Mouse (Mus musculus) cerebellum, adult 11-12 months (tissue): ENCODE measurements around the gene Mindy4.

Experiments used
- DNase-seq: peaks from one replicate; pipeline ENCODE4 v3.0.0; 2022

The Mindy4 gene

GRCm38 (mm10) chr6:55210423-55211365, 7.5 kb downstream of the Mindy4 start:
- no peak for DNase-seq

- no peak for DNase-seq
Observed at GRCm38 (mm10) chr6:55214541-55214940, 11.4 kb downstream of the Mindy4 start.

- no peak for DNase-seq
Observed at GRCm38 (mm10) chr6:55218232-55218631, 15.0 kb downstream of the Mindy4 start.

DNA sequence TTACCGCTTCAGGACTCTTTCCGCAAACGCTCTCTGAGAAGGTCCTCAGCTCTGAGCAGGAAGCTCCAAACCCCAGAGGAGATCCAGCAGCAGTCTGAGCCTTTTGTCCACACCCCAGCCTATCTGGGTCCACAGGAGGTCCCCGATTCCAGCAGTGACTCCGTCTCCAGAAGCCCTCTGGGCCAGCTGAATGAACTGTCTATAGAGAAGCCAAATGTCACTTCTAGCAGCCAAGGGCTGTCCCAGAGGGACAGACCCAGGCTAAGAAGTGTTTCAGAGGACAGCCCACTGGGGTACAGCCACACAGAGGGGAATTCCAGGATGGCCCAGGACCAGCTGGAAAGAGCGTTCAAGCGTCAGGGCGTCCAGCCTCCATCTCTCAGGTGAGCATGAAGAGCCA, 20.8 kb downstream of the Mindy4 start:
- no peak for DNase-seq

DNA sequence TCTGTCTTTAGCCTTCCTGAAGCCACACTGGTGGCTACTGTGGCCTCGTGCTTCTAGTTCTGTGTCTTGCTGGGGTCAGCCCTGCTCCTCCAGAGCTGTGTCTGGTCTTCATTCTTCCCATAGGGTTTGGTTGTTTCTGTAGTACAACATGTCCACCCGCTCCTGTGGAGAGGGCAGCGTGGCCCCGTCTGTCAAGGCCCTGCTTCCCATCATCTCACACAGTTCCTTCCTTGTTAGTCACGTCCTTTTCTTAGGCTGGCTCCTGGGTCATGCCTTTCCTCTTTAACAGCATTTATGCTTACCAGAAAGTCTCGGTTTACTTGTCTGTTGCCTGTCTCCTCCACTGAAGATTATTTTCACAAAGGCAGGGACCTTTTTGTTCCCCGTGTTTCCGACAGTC, 26.9 kb downstream of the Mindy4 start:
- DNase-seq, result no peak

DNA sequence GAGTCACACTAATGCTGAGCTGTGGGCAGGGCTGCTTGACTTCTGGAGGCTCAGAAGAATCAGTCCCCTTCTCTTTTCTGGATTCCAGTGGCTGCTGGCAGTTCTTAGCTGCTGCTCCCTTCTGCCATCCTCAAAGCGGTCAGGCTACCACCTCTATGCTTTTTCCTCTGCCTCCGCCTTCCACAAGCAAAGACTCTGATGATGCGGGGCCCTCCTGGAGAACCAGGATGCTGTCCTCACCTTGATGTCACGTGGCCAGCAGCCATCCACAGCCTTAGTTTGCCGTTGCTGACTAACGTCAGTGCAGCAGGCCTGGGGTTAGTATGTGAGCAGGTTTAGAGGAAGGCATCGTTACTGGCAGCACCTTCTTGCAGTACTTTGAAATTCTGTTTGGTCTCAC, 28.9 kb downstream of the Mindy4 start:
- DNase-seq, result no peak

DNA sequence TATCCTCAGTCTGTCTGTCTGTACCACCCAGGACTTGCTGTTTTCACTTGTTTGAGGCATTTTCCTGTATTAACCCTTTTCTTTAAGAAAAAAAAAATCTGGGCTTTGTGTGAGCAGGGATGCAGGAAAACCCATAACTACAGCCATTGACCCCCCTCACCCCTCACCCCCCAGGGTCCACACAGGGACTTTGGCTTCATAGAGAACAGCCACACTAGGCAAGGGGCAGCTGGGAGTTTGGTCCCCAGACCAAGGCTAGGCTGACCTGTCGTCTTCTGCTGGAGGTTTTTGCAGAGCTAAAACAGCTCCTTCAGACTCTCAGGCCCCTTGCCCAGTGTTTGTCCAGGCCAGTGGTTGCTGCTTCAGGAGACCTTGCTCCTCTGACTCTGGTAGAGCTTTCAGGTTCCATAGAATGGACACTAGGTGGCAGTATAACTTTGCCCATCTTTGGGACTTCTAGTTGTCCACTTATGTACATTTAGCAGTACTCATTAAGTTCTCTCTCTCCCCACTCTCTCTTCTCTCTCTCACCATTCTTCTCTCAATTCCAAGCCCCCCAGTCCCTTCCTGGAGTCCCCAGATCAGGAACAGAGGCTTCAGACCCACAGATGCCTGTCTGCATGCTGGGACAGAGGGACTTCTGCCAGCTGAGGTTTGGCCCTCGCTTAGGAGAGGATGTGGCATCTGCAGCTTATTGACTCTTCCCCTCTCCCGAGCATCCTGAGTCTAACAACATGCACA, 29.5 kb downstream of the Mindy4 start:
- DNase-seq, result peak; percentile 22

GRCm38 (mm10) chr6:55233326-55233725, 30.1 kb downstream of the Mindy4 start:
- no peak for DNase-seq

GRCm38 (mm10) chr6:55234636-55235035, 31.5 kb downstream of the Mindy4 start:
- DNase-seq, result no peak

GRCm38 (mm10) chr6:55235733-55236132, 32.5 kb downstream of the Mindy4 start:
- DNase-seq, result no peak

DNA sequence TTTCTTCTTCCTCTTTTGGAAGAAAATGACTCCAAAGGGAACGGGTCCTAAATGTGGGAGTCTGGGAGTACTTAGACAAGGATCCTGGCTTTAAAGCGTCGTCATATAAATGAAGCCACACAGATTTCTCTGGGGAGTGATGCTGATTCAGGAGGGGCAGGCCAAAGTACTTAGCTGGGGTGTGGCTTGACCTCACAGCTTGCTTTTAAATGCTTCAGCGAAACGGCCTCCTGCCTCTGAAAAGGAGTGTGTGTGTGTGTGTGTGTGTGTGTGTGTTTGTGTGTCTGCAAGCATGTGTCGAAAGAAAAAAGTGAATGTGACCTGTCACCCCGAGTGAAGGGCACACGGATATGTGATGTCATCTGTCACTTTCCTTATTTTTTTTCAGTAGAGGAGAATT, 36.7 kb downstream of the Mindy4 start:
- no peak for DNase-seq

- DNase-seq, result no peak
Observed at GRCm38 (mm10) chr6:55240591-55241260, 37.5 kb downstream of the Mindy4 start.

GRCm38 (mm10) chr6:55241479-55241878, 38.3 kb downstream of the Mindy4 start:
- no peak for DNase-seq

DNA sequence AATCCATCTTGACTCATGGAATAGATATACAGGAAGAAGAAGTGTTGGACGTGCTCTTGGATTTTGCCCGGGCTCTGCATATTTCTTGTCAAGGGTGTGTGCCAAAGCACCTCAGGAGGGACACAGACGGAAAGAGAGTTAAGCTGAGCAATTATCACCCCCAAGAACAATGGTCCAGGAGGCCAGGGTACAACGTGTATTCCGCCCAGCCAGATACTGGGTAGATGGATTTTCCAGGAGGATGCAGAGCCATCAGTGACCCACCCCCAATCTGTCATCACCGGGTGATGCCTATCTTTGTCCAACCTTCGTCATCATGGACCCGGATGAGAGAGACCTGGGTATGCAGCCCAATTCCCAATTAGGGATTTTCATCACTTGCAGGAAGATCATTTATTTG, 42.5 kb downstream of the Mindy4 start:
- DNase-seq, result no peak

DNA sequence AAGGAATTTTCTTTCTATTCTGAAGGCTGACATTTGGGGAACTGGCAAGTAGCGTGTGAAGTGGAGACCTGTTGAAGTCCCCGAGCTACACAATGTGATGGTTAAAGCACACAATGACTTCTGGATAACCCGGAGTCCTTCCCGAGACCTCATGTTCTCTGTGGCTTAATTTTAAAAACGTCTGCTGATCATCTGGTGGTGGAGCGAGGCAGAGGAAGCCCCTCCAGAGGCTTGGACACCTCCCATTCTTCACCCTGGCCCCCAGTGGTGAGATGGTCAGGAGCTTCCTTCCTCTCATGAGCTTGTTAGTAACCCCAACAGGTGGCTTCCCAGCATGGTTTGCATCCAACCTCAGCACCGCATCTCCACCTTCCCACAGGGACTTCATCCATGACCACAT, 43.3 kb downstream of the Mindy4 start:
- DNase-seq, result no peak

DNA sequence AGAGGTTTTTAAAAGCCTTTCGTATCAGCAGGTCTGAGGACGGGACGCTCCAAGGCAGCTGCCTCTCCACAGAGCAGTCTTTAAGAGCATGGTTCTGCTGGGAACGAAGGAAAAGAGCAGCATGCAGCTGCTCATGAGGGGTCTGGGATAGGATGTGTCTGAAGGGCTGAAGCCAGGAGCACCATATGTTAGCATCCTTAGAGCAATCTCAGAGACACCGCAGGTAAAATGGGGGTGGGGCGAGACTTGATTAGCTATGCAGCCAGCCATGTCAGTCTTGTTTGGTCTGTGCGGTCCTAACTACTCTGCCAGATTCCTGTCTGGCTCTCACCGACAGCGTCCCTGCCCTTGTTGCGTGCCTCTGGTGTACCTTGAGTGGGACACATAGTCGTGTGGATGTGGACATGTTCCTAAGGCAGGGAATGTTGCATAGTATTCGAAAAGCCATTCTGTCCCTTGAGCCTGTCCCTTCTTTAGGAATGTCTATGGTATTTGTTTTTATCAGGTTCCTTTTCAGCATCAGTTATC, 43.8 kb downstream of the Mindy4 start:
- DNase-seq, result no peak

- no peak for DNase-seq
Observed at GRCm38 (mm10) chr6:55249263-55249662, 46.1 kb downstream of the Mindy4 start.

DNA sequence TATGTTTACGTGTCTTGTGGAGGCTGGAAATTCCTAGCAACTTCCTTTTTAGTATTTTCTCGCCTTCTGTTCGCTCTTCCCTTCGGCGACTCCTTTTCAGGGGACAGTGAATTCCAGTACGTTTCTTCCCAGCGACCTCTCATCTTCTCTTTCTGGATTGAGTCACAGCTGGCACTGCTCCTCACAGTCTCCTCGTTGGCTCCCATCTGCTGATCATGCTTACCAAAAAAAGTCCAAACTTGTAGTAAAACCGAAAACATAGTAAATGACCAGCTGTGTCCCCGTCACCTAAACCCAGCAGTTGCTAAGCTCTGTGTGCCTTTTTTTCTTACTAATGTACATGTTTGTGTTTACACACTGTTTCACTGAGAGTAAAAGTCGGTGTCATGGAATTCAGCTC, 47.6 kb downstream of the Mindy4 start:
- no peak for DNase-seq

DNA sequence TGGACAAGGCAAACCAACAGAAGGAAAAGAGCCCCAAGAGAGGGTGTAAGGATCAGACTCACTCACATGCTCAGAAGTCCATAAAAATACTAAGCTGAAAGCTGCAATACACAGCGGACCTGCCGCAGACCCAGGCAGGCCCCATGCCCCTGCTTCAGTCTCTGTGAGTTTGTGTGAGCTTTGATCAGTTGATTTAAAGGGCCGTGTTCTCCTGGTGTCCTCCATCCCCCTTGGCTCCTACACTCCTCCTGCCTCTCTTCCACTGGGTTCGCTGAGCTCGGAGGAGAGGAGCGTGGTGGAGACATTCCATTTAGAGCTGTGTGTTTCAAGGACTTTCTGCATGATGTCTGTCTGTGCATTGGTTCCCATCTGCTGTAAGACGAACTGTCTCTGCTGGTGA, 48.4 kb downstream of the Mindy4 start:
- DNase-seq, result no peak

DNA sequence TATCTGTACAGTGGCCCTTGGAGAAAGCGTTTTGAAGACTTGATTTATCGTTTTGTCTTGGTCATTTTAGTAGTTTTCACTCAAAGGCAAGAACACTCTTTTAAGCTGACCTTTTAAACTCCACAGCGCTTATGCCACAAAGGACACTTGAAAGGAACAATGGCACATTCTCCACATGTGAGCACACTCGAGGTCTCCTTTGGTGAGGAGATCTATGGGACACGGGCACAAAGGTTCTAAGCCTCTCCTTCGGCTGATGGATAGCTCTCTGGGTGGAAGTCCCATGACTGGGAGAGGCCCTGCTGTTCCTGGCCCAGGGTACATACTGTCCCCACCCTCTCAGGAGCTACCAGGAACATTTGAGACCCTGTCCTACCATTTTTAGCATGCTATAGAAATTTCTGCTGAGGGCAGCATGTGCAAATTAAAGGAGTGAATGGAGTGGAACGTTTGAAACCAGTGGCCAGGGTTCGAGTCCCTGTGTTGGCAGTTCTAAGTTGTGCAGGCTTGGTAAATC, 49.6 kb downstream of the Mindy4 start:
- no peak for DNase-seq

GRCm38 (mm10) chr6:55256500-55257191, 53.5 kb downstream of the Mindy4 start:
- no peak for DNase-seq

DNA sequence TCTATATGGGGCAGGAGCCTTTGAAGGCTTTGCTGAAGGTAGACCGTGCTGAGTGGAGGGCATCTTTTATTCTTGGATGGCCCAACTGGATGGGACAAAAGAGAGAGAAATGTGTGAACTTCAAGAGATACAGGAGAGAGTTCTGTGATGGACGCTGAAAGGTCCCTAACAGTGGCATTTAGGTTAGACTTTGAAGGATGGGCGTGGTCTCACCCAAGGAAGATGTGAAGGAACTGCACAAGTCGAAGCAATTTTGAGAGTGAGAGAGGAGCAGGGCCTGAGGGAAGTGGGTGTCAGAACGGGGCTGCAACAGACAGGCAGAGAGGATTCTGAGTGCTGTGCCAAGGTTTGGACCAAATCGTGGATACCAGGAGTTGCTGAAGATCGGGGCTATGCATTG, 54.1 kb downstream of the Mindy4 start:
- no peak for DNase-seq
